Mouse (Mus musculus) brown adipose tissue, adult 24 weeks (tissue): ENCODE measurements around the gene Prg4. TPM values are rescaled to one million over a fixed set of nuclear protein-coding genes. Genes with fewer than 3 reads are reported as not detected.

Experiments used
- H3K27ac ChIP-seq: fragments of 200-500 bp; replicated peaks from 2 replicates; pipeline ENCODE4 v1.5.1; 2012; ENCODE audit warnings: low read depth, mild to moderate bottlenecking, low read length
- H3K4me1 ChIP-seq: fragments of 200-500 bp; 2 replicates; pipeline ENCODE4 v1.6.1; 2012; ENCODE audit warnings: low read length, mixed read lengths; ENCODE audit not compliant: control insufficient read depth, insufficient read depth, insufficient read length
- H3K4me3 ChIP-seq: fragments of 200-500 bp; 2 replicates; pipeline ENCODE4 v1.5.1; 2012; ENCODE audit warnings: low read depth, mild to moderate bottlenecking, low read length, moderate library complexity; ENCODE audit not compliant: insufficient read depth
- polyA plus RNA-seq: library from polyadenylated mRNA; stranded (reverse); fragments of >200 nt; gene quantifications from 2 replicates; pipeline ENCODE4 v1.2.4, GENCODE M21; 2012; ENCODE audit not compliant: missing spikeins, insufficient read depth, insufficient read length

Prg4 gene
- polyA plus RNA-seq, 1 experiment, result 2.0 TPM

DNA sequence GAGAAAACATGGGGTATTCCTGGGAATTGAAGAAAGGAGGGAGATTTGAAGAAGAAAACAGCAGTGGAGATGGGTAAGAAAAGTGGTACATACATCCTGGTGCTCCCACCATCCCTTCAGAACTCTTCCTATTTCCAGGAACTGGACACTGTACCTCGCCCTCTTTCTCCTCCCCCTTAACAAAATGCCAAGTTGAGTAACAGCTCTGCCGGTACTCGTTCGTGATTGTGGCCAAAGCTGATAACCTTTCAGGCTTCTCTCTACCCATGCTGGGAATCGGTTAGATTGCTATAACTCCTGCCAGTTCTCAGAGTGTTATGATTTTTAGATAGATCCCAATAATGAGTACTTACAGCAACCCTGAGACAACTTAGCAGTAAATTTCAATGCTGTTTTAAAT lies 7.0 kb downstream of the Prg4 start:
- peak overlapping the region; percentile 26; the same call in 1 of the 2 replicates for H3K27ac ChIP-seq
- no peak overlapping the region for H3K4me3 ChIP-seq
- H3K4me1 ChIP-seq, result peaks cover 10% of the 10 kb centered on the region

DNA sequence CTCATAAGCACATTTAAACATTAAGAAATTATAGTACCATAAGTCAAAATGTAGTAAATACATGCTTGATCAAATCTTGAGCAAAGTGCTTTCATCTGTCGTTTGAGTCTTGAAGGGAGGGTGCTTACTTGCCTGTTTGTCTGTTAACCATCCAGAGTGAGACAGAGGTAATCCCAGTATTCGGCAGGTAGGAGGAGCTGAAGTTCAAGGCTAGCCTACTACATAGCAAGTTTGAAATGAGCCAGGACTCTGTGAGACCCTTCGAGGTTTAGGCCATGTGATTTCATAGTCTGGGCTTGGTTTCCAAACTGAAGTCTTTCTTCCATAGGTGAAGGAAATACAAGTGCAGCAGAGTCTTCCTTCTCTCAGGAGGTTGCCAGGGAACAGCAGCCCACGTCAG lies 24.2 kb downstream of the Prg4 start:
- Histone ChIP-seq H3K4me1 (no peaks in the 10 kb centered on the region), H3K4me3 (no peak overlapping the region), H3K27ac (no peak overlapping the region)

DNA sequence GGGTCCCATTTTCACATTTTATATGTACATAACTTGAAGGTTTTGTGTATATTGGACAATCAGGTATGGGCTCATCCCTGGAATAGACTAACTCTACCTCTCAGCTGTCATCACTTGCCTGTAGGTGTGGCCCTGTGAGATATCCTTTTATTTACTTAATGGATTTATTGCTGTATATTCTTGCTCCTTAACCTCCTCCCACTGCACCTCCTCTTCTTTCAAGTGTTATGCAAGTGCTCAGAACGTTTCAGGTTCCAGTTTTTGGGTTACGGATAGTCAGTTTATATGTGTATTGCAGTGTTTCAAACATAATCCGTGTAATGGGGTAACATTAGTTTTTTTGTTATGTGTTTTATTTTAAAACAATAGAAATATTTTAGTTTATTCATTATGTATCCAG lies 27.3 kb downstream of the Prg4 start:
- Histone ChIP-seq H3K27ac (no peak overlapping the region), H3K4me1 (no peaks in the 10 kb centered on the region), H3K4me3 (no peak overlapping the region)

DNA sequence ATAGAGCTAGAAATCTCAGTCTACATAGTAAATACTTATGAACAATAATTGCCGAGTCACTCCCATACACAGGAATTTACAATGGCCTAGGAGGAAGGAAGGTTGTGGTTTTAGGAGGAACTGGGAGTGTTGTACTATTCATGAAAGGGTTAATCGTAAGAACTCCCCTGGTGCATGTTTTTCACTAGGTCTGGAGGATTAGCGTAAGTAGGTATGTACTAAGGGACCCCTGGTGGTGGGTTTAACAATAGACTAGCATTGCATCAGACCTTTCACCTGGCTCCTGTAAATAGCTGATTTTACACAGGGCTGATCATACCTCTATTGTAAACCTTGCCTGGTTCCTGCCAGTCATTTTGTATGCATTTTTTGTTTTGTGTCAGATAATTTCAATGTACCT lies 39.7 kb downstream of the Prg4 start:
- no peaks in the 10 kb centered on the region for H3K4me1 ChIP-seq
- no peak overlapping the region for H3K4me3 ChIP-seq
- H3K27ac ChIP-seq, result no peak overlapping the region

DNA sequence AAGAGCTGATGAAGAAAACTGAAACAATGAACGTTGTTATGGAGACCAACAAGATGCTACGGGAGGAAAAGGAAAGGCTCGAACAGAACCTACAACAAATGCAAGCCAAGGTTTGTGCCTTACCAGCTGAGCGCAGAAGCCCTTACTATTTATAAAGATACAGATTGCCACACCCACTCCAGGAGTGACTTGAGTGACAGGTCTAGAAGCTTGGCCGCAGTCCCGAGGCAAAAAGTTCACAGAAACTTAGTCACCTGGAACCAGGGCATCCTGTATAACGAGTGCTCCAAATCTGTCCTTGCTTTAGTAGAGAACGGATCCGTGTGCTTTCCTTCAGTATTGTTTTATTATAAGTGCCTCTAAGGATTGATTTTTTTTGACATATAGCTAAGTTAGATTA lies 40.3 kb downstream of the Prg4 start:
- Histone ChIP-seq H3K4me3 (no peak overlapping the region), H3K27ac (no peak overlapping the region), H3K4me1 (no peaks in the 10 kb centered on the region)

DNA sequence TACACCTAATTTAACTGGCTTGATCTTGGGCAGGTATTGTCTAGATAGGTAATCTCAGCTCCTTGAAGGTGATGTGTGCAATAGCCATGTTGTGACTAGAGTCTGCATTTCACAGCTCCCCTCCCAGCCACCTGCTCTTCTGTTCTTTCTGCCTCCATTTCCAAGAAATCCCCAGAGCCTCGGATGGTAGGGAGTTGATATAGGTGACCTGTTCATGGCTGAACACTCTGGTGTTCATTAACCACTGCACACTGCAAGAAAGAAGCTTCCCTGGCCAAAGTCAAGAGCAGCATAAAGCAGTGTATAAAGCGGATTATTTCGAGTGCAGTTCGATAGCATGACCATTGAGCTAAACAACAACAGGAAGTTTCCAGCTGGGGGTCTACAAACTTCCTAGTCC lies 47.5 kb downstream of the Prg4 start:
- H3K27ac ChIP-seq, result no peak overlapping the region
- no peak overlapping the region for H3K4me3 ChIP-seq
- H3K4me1 ChIP-seq, result no peaks in the 10 kb centered on the region

DNA sequence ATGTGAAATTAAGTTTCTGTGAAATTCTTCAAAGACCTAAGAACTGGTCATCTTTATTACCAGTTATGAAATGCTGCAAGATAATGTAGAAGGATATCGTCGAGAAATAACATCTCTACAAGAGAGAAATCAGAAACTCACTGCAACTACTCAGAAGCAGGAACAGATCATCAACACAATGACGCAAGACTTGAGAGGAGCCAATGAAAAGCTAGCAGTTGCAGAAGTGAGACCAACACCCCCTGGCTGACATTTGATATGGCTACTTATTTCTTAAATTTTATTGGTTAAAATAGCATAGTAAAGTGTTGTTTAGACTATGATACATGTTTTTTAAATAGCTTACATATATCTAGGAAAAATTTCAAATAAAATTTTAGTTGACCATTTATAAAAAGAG lies 50.0 kb downstream of the Prg4 start:
- Histone ChIP-seq H3K4me3 (no peak overlapping the region), H3K4me1 (no peaks in the 10 kb centered on the region), H3K27ac (no peak overlapping the region)

DNA sequence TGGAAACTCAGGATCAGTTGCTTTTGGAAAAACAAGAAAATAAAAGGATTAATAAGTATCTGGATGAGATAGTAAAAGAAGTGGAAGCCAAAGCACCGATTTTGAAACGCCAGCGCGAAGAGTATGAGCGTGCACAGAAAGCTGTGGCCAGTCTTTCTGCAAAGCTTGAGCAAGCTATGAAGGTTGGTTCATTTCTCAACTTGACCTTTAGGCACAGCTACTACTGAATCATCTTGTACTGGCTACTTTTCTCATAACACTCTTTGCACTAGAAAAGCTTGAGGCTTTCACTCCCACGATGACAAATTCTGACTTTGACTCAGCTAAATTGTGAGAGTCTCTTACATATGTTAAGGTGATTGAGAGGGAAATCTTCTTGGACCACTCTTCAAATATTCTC lies 56.0 kb downstream of the Prg4 start:
- H3K4me1 ChIP-seq, result no peaks in the 10 kb centered on the region
- no peak overlapping the region for H3K4me3 ChIP-seq
- no peak overlapping the region for H3K27ac ChIP-seq

DNA sequence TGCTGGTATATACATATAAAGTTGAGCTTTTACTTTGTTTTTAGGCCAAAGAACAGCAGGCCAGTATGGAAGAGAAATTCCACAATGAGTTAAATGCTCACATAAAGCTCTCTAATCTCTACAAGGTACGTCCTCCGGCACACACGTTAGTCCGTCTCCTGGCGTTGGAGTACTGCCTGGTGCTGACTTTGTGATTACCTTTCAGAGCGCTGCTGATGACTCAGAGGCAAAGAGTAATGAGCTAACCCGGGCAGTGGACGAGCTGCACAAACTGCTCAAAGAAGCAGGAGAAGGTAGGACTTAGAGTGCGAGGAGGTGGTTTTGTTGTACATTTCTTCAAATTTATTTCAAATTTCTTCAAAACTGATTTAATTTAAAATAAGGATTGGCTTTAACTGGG lies 58.7 kb downstream of the Prg4 start:
- no peak overlapping the region for H3K27ac ChIP-seq
- no peaks in the 10 kb centered on the region; the same call in 1 of the 2 replicates for H3K4me1 ChIP-seq
- no peak overlapping the region for H3K4me3 ChIP-seq

DNA sequence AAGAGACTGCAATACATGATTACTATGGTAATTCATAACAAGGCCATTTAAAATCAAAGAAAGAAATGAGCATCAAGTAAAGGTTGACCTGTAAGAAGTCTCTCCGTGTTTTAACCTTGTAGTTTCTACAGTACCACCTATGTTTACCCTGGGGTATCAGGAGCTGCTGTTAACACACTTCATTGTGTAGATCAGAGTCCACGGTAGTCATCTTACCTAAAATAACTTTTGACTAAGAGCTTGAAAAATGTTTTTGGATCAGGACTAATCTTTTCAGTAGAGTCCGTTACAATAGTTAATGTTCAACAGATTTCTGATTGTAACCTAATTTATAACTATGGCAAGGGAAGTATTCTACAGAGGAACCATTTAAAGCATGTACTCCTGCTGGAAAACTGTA lies 61.4 kb downstream of the Prg4 start:
- no peaks in the 10 kb centered on the region; the same call in 1 of the 2 replicates for H3K4me1 ChIP-seq

DNA sequence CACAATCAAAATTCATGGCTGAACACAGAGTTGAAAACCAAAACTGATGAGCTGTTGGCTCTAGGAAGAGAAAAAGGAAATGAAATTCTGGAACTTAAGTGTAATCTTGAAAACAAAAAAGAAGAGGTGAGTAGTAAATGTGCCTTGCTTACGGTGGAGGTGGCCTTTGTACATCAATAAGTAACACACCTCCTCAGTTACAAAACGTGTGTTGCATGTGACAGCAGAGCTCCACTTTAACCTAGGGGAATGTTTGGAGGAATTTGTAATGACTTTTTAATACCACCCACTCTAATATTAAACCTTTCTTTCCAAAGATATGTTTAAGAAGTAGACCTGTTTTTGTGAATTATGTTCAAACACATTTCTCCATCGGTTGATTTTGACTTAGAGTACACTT lies 62.1 kb downstream of the Prg4 start:
- Histone ChIP-seq H3K4me1 (no peaks in the 10 kb centered on the region; the same call in 1 of the 2 replicates), H3K4me3 (no peak overlapping the region), H3K27ac (no peak overlapping the region)

More for the DNA sequence above, 61.4 kb downstream of the Prg4 start:
- Histone ChIP-seq H3K27ac (no peak overlapping the region), H3K4me3 (no peak overlapping the region)

Other genes starting within 250 kb of the Prg4 start
- not detected in 2 replicates for gene Pdc, start 146.7 kb downstream of the Prg4 start, polyA plus RNA-seq
- gene Tpr, start 73.3 kb downstream of the Prg4 start, polyA plus RNA-seq, result 59.4 and 70.2 TPM in 2 replicates
- 41.0 and 56.4 TPM in 2 replicates for gene Odr4, start 73.1 kb downstream of the Prg4 start, polyA plus RNA-seq